Mouse (Mus musculus) lung, postnatal 0 days (tissue): Measurements from ENCODE around the gene Ssbp3. TPM values are rescaled to one million over a fixed set of nuclear protein-coding genes. Genes with fewer than 3 reads are reported as not detected.

ENCODE experiments used
- ATAC-seq: fragments of 200-750 bp; cut with Nextera tagmentation; 2 replicates; pipeline ENCODE4 v1.8.0; 2017; ENCODE audit warnings: moderate library complexity
- DNase-seq: peaks from one replicate; pipeline ENCODE4 v3.0.0-alpha.2; 2016; ENCODE audit warnings: low spot score
- H3K27ac ChIP-seq: fragments of 300-500 bp; sonication (generic); 2 replicates; pipeline ENCODE4 v1.5.1; 2014; ENCODE audit warnings: antibody characterized with exemption, mild to moderate bottlenecking, low read length, mixed read lengths
- H3K27me3 ChIP-seq: fragments of 300-500 bp; sonication (generic); replicated peaks from 2 replicates; pipeline ENCODE4 v1.6.1; 2014; ENCODE audit warnings: low read length, mixed read lengths; ENCODE audit not compliant: insufficient read depth
- H3K36me3 ChIP-seq: fragments of 300-500 bp; sonication (generic); 2 replicates; pipeline ENCODE4 v1.6.1; 2014; ENCODE audit warnings: low read length, mixed read lengths; ENCODE audit not compliant: insufficient read depth
- H3K4me1 ChIP-seq: fragments of 300-500 bp; sonication (generic); 2 replicates; pipeline ENCODE4 v1.6.1; 2014; ENCODE audit warnings: antibody characterized with exemption, low read depth, low read length, mixed read lengths; ENCODE audit not compliant: insufficient read depth
- H3K4me2 ChIP-seq: fragments of 300-500 bp; sonication (generic); replicated peaks from 2 replicates; pipeline ENCODE4 v1.6.1; 2014; ENCODE audit warnings: low read depth, mild to moderate bottlenecking, low read length, moderate library complexity, mixed read lengths
- H3K4me3 ChIP-seq: fragments of 300-500 bp; sonication (generic); 2 replicates; pipeline ENCODE4 v1.5.1; 2014; ENCODE audit warnings: low read depth, low read length
- H3K9ac ChIP-seq: fragments of 300-500 bp; sonication (generic); replicated peaks from 2 replicates; pipeline ENCODE4 v1.6.1; 2014; ENCODE audit warnings: low read depth, mild to moderate bottlenecking
- H3K9me3 ChIP-seq: fragments of 300-500 bp; sonication (generic); 2 replicates; pipeline ENCODE4 v1.6.1; 2016; ENCODE audit warnings: low read length, mixed read lengths
- CTCF ChIP-seq: IDR thresholded peaks from 2 replicates; pipeline ENCODE4 v1.5.1; 2016; ENCODE audit warnings: antibody characterized with exemption, mild to moderate bottlenecking
- EP300 ChIP-seq: IDR thresholded peaks from 2 replicates; pipeline ENCODE4 v1.6.1; 2016; ENCODE audit warnings: antibody characterized with exemption, mild to moderate bottlenecking, control low read depth
- WGBS: fragments of 180-500 bp; shearing (Covaris S2); extraction: QIAGEN DNeasy Blood & Tissue Kit; methylation state at CpG from one replicate; pipeline ENCODE4 v1.1.7; 2014; 5-methylcytosine and 5-hydroxymethylcytosine counted together
- polyA plus RNA-seq: library from polyadenylated mRNA; unstranded; fragments of >200 nt; fragmentation: Nextera tagmentation; extraction: Ambion mirVana; gene quantifications from 2 replicates; pipeline ENCODE4 v1.2.1, GENCODE M21; 2015

The Ssbp3 gene
- polyA plus RNA-seq, result 40.2 and 49.8 TPM in 2 replicates

- peaks cover 30% of the 10 kb centered on the region for H3K4me1 ChIP-seq
- DNase-seq, result peak; percentile 97
- no peaks in the 10 kb centered on the region for H3K9me3 ChIP-seq
- H3K9ac ChIP-seq, result peak within 1 kb of the TSS; percentile 68
- peak within 1 kb of the TSS; percentile 98 for H3K4me2 ChIP-seq
- 0 out of 2 replicates have a peak, but pooled peaks cover 6% of the 10 kb centered on the region for H3K36me3 ChIP-seq
- peak; percentile 32 for ATAC-seq
- no peak for TF ChIP-seq CTCF
- TF ChIP-seq EP300, result peak; percentile 98
- peak within 1 kb of the TSS; percentile 95 for H3K27ac ChIP-seq
- H3K4me3 ChIP-seq, result peak within 1 kb of the TSS; percentile 84
- no peaks in the 10 kb centered on the region for H3K27me3 ChIP-seq
- WGBS, result under 1% methylated on average over 43 of the region's 51 CpGs
Measured at GRCm38 (mm10) chr4:106910201-106911172, at the start of gene Ssbp3. Ssbp3 (plus strand) TSS chr4:106910701.

- Histone ChIP-seq H3K9me3 (no peaks in the 10 kb centered on the region), H3K9ac (no peak overlapping the region), H3K36me3 (no peaks in the 10 kb centered on the region), H3K27me3 (no peaks in the 10 kb centered on the region), H3K27ac (no peak overlapping the region), H3K4me2 (no peak overlapping the region; the same call in 1 of the 2 replicates), H3K4me3 (no peak overlapping the region), H3K4me1 (peaks cover 17% of the 10 kb centered on the region; the same call in 1 of the 2 replicates)
- no peak for TF ChIP-seq CTCF
- TF ChIP-seq EP300, result no peak
- no peak for DNase-seq
- 32% methylated on average over 8 of the region's 8 CpGs for WGBS
- ATAC-seq, result no peak
Measured at GRCm38 (mm10) chr4:106861871-106862270, 48.6 kb upstream of the Ssbp3 start.

GRCm38 (mm10) chr4:106862317-106862716, 48.2 kb upstream of the Ssbp3 start:
- WGBS, result 28% methylated on average over 7 of the region's 7 CpGs

GRCm38 (mm10) chr4:106862767-106863370, 47.6 kb upstream of the Ssbp3 start:
- Histone ChIP-seq H3K27ac (0 out of 2 replicates have a peak overlapping the region, but pooled peaks have one; percentile 26), H3K27me3 (no peaks in the 10 kb centered on the region), H3K9me3 (no peaks in the 10 kb centered on the region), H3K4me3 (no peak overlapping the region), H3K4me1 (peaks cover 17% of the 10 kb centered on the region; the same call in 1 of the 2 replicates), H3K9ac (no peak overlapping the region), H3K4me2 (no peak overlapping the region), H3K36me3 (no peaks in the 10 kb centered on the region)
- no peak for DNase-seq
- TF ChIP-seq EP300 (no peak), CTCF (no peak)
- WGBS, result 55% methylated on average over 3 of the region's 3 CpGs
- ATAC-seq, result no peak

More at GRCm38 (mm10) chr4:106862317-106862716, 48.2 kb upstream of the Ssbp3 start:
- TF ChIP-seq CTCF, result no peak
- no peak for TF ChIP-seq EP300
- Histone ChIP-seq H3K4me2 (no peak overlapping the region; the same call in 1 of the 2 replicates), H3K4me3 (no peak overlapping the region), H3K9ac (no peak overlapping the region), H3K9me3 (no peaks in the 10 kb centered on the region), H3K36me3 (no peaks in the 10 kb centered on the region), H3K4me1 (peaks cover 17% of the 10 kb centered on the region; the same call in 1 of the 2 replicates), H3K27me3 (no peaks in the 10 kb centered on the region), H3K27ac (no peak overlapping the region)
- DNase-seq (peak; percentile 53), ATAC-seq (no peak)

DNA sequence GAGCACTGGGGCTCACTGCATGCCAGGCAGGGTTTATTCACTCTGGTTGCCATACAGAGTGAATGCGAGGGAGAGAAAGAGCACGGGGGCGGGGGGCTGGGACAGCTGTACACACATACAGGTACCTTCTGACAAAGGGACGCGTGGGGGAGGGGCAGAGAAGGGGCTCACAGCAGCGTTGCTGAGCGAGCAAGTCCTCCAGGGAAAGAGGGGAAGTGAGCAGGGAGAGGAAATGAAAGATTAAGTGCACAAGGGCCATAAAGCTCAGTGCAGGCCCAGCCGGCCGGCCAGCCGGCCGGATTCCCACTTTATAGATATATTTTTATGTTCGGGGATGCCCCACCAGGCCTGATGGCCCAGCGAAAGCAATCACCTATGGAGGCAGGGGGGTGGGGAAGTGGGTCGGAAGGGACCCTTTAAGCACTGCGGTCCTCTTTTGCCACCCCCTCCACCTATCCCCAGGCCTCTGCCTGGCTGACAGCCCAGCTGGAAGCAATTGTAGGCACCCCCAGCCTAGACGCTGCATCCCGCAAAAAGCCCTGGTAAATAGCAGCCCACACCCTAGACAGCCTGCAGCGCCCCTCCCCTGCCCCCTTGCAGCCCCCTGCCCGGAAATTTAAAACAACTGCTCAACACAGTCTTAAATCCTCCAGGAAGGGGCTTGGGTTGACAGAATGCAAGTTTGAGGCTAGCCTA, 44.9 kb upstream of the Ssbp3 start:
- Histone ChIP-seq H3K27me3 (no peaks in the 10 kb centered on the region), H3K9ac (no peak overlapping the region), H3K4me3 (no peak overlapping the region), H3K4me1 (peaks cover 14% of the 10 kb centered on the region; the same call in 1 of the 2 replicates), H3K4me2 (no peak overlapping the region; the same call in 1 of the 2 replicates), H3K9me3 (no peaks in the 10 kb centered on the region), H3K36me3 (no peaks in the 10 kb centered on the region), H3K27ac (no peak overlapping the region)
- ATAC-seq, result no peak
- peak; percentile 34 for DNase-seq
- WGBS, result 13% methylated on average over 18 of the region's 19 CpGs
- TF ChIP-seq CTCF, result no peak
- TF ChIP-seq EP300, result no peak
